ENCODE assay signal across 11 mouse cellular contexts in the genomic region with DNA sequence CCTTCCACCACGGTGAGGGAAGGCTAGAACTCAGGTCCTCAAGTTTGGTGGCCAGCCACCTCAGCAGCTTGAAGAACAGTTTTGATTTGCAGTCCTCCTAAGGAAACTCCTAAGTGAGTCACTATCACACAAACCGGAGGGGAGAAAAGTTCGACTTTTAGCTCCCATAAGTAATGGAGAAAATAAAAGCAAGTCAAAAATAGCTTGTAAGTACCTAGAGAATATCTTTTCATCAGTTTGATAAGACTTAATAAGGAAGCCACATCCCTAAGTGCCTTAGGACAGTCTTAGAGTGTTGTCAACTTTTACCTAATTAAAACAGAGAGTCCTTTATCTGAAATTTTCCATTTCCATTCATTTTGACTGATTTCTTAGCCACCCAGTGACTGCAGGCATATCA. TPM values are rescaled to one million over a fixed set of nuclear protein-coding genes. Genes with fewer than 3 reads are reported as not detected.
DNase-seq lines count a peak whose midpoint lies in the region; ATAC-seq and TF ChIP-seq lines count a peak whose summit lies in the region.
"Had no signal": no experiment of that assay in that cellular context is flagged by ENCODE, and none has a peak within 500 bp of the region (broad histone marks: within the 10 kb centered on the region; RNA-seq: fewer than 3 reads in every experiment).

No protein-coding gene starts in this region.

- no peak overlapping the region for H3K9ac ChIP-seq in hindbrain, embryonic 11.5 days (ENCODE audit: low read depth, low read length)
- H3K9ac ChIP-seq in liver, embryonic 13.5 days: no peak overlapping the region

- no peak overlapping the region for H3K4me2 ChIP-seq in hindbrain, embryonic 11.5 days (replicated peaks; ENCODE audit: low read depth, low read length)
- peak overlapping the region; percentile 57 for H3K4me2 ChIP-seq in liver, embryonic 13.5 days

- H3K4me1 ChIP-seq in kidney, adult 2 months (ENCODE audit: control insufficient read depth, insufficient read depth, low read length): no peaks in the 10 kb centered on the region
- peaks cover 40% of the 10 kb centered on the region for H3K4me1 ChIP-seq in bone marrow macrophage, adult 2 months (ENCODE audit: control insufficient read depth, insufficient read depth, low read length)
- peaks cover 4% of the 10 kb centered on the region; the same call in 1 of the 2 replicates for H3K4me1 ChIP-seq in hindbrain, embryonic 11.5 days (replicated peaks; ENCODE audit: control insufficient read depth, insufficient read depth, low read length)
- 0 out of 2 replicates have a peak, but pooled peaks cover 5% of the 10 kb centered on the region for H3K4me1 ChIP-seq in liver, embryonic 13.5 days (replicated peaks)
- no peaks in the 10 kb centered on the region for H3K4me1 ChIP-seq in cerebellum, adult 2 months (ENCODE audit: control insufficient read depth, insufficient read depth, low read length)

- no peak for TF ChIP-seq POLR2A in kidney, adult 2 months (IDR thresholded peaks at IDR 0.05; ENCODE audit: low read depth, low read length)
- TF ChIP-seq POLR2A in bone marrow macrophage, adult 2 months (IDR thresholded peaks at IDR 0.05; ENCODE audit: borderline replicate concordance, low read depth, low read length): no peak
- no peak for TF ChIP-seq POLR2A in cerebellum, adult 2 months (IDR thresholded peaks at IDR 0.05; ENCODE audit: borderline replicate concordance, insufficient read depth, low read length)

- H3K36me3 ChIP-seq in kidney, adult 2 months (ENCODE audit: control insufficient read depth, insufficient read depth, low read length): no peaks in the 10 kb centered on the region
- H3K36me3 ChIP-seq in hindbrain, embryonic 11.5 days (ENCODE audit: control insufficient read depth, insufficient read depth, low read length): no peaks in the 10 kb centered on the region
- no peaks in the 10 kb centered on the region for H3K36me3 ChIP-seq in liver, embryonic 13.5 days

- H3K9me3 ChIP-seq in hindbrain, embryonic 11.5 days (ENCODE audit: control insufficient read depth, low read length): no peaks in the 10 kb centered on the region
- H3K9me3 ChIP-seq in liver, embryonic 13.5 days (replicated peaks): no peaks in the 10 kb centered on the region
- H3K9me3 ChIP-seq: megakaryocyte, embryonic 14.5 days had no signal

- peak overlapping the region; percentile 6; the same call in 1 of the 2 replicates for H3K27ac ChIP-seq in kidney, adult 2 months (ENCODE audit: insufficient read depth, low read depth, low read length)
- H3K27ac ChIP-seq in bone marrow macrophage, adult 2 months (ENCODE audit: insufficient read depth, low read depth, low read length): peak overlapping the region; percentile 98
- H3K27ac ChIP-seq in hindbrain, embryonic 11.5 days (ENCODE audit: low read depth, low read length): no peak overlapping the region
- no peak overlapping the region for H3K27ac ChIP-seq in liver, embryonic 13.5 days
- no peak overlapping the region for H3K27ac ChIP-seq in cerebellum, adult 2 months (ENCODE audit: insufficient read depth, low read length)

- 31% methylated on average over 3 of the region's 3 CpGs for WGBS in kidney, adult 2 months
- 35% methylated on average over 3 of the region's 3 CpGs for WGBS in hindbrain, embryonic 11.5 days
- WGBS in liver, embryonic 13.5 days (ENCODE audit: insufficient replicate concordance): 21% methylated on average over 3 of the region's 3 CpGs
- 62% methylated on average over 3 of the region's 3 CpGs for WGBS in cerebellum, adult 2 months

- no peak for ATAC-seq in hindbrain, embryonic 11.5 days (ENCODE audit: low FRiP score)
- ATAC-seq in liver, embryonic 13.5 days (ENCODE audit: low read depth): no peak
- ATAC-seq in granulocyte monocyte progenitor cell, adult 5-6 weeks (replicated peaks; ENCODE audit: poor library complexity, severe bottlenecking): no peak

- H3K4me3 ChIP-seq in kidney, adult 2 months (ENCODE audit: insufficient read depth, low read depth, low read length): no peak overlapping the region
- peak overlapping the region; percentile 97 for H3K4me3 ChIP-seq in bone marrow macrophage, adult 2 months (ENCODE audit: insufficient read depth, low read length)
- 0 out of 2 replicates have a peak overlapping the region, but pooled peaks have one; percentile 6 for H3K4me3 ChIP-seq in hindbrain, embryonic 11.5 days (ENCODE audit: low read depth, low read length)
- H3K4me3 ChIP-seq in liver, embryonic 13.5 days (replicated peaks): peak overlapping the region; percentile 54; the same call in 1 of the 2 replicates
- H3K4me3 ChIP-seq in cerebellum, adult 2 months (replicated peaks; ENCODE audit: insufficient read depth, low read depth, low read length): no peak overlapping the region

- no peak for DNase-seq in kidney, adult 2 months
- no peak for DNase-seq in kidney, adult 9 months
- no peak for DNase-seq in hindbrain, embryonic 11.5 days (ENCODE audit: low spot score)
- DNase-seq in liver, embryonic 13.5 days: no peak
- no peak for DNase-seq in cerebellum, adult 2 months
- no peak for DNase-seq in cerebellum, postnatal 10 days
- DNase-seq: kidney, postnatal 14 days; thymus, adult 18-20 months had no signal

- H3K27me3 ChIP-seq in kidney, adult 2 months (replicated peaks; ENCODE audit: control insufficient read depth, insufficient read depth, low read length): no peaks in the 10 kb centered on the region
- H3K27me3 ChIP-seq in hindbrain, embryonic 11.5 days (ENCODE audit: control insufficient read depth, insufficient read depth, low read length): peaks cover 21% of the 10 kb centered on the region; the same call in 1 of the 2 replicates
- H3K27me3 ChIP-seq in liver, embryonic 13.5 days: peaks cover 56% of the 10 kb centered on the region
- H3K27me3 ChIP-seq in cerebellum, adult 2 months (ENCODE audit: control insufficient read depth, insufficient read depth, low read length): peaks cover 3% of the 10 kb centered on the region; the same call in 1 of the 2 replicates

- TF ChIP-seq CTCF in kidney, adult 2 months (conservative IDR thresholded peaks at IDR 0.05; ENCODE audit: insufficient read depth, insufficient read length, low read depth, low read length): no peak
- TF ChIP-seq CTCF in bone marrow macrophage, adult 2 months (IDR thresholded peaks at IDR 0.05; ENCODE audit: low read depth, low read length): no peak
- no peak for TF ChIP-seq CTCF in cerebellum, adult 2 months (IDR thresholded peaks at IDR 0.05; ENCODE audit: borderline replicate concordance, insufficient read depth, low read depth, low read length)

RNA-seq across cellular contexts. Expression of gene Rbm47, which starts 23.3 kb away (rescaled TPM):
- 156 and 171 TPM in 2 replicates for polyA plus RNA-seq in kidney, adult 2 months (2012; rRNA removed)
- polyA plus RNA-seq in bone marrow macrophage, adult 2 months (2012; ENCODE audit: insufficient read depth, insufficient read length, missing spikeins): 86.7 and 89.0 TPM in 2 replicates
- 6.7 and 8.6 TPM in 2 replicates for polyA plus RNA-seq in hindbrain, embryonic 11.5 days (2014; fragmentation: Nextera tagmentation; extraction: Ambion mirVana)
- polyA plus RNA-seq in liver, embryonic 13.5 days (2015; fragmentation: Nextera tagmentation; extraction: Ambion mirVana): 8.1 and 12.0 TPM in 2 replicates
- 8.9 and 11.7 TPM in 2 replicates for total RNA-seq in granulocyte monocyte progenitor cell, adult 5-6 weeks (2014; fragmentation: Nextera tagmentation)
- total RNA-seq in granulocyte monocyte progenitor cell, adult 5-6 weeks (2017): 3.2 and 5.1 TPM in 2 replicates
- polyA plus RNA-seq in cerebellum, adult 2 months (2012; rRNA removed): 0.49 and 1.7 TPM in 2 replicates

Comparison
In these comparisons a context has a peak if more than half of its experiments do, and no peak if none do; other contexts are left out.
1. H3K27ac ChIP-seq: peak in kidney, adult 2 months (single experiment) and bone marrow macrophage, adult 2 months (single experiment); none in hindbrain, embryonic 11.5 days (single experiment), liver, embryonic 13.5 days (single experiment) and cerebellum, adult 2 months (single experiment).
2. H3K4me3 ChIP-seq: peak in bone marrow macrophage, adult 2 months (single experiment), hindbrain, embryonic 11.5 days (single experiment) and liver, embryonic 13.5 days (single experiment); none in kidney, adult 2 months (single experiment) and cerebellum, adult 2 months (single experiment).